Mouse (Mus musculus): ENCODE measurements around the gene Meis2. TPM values are rescaled to one million over a fixed set of nuclear protein-coding genes. Genes with fewer than 3 reads are reported as not detected.

The Meis2 gene
- polyA plus RNA-seq, 1 experiment from 2014 or later: 62.7 TPM

- no peak for DNase-seq (ENCODE audit: low spot score)
- Histone ChIP-seq H3K9me3 (no peaks in the 10 kb centered on the region), H3K4me1 (peaks cover 28% of the 10 kb centered on the region), H3K4me3 (no peak overlapping the region), H3K27ac (no peak overlapping the region), H3K36me3 (peaks cover 4% of the 10 kb centered on the region), H3K27me3 (ENCODE audit: insufficient read depth, poor library complexity, severe bottlenecking) (no peaks in the 10 kb centered on the region)
- WGBS: 30% methylated on average over 7 of the region's 7 CpGs
These were observed 152.6 kb downstream of the Meis2 start for GRCm38 (mm10) chr2:115912948-115913529.

- 86% methylated on average over 17 of the region's 17 CpGs for WGBS
- no peaks in the 10 kb centered on the region for H3K9me3 ChIP-seq
- H3K4me3 ChIP-seq: no peak overlapping the region
- no peak for DNase-seq (ENCODE audit: low spot score)
- no peak overlapping the region for H3K27ac ChIP-seq
- H3K36me3 ChIP-seq: no peaks in the 10 kb centered on the region
- H3K27me3 ChIP-seq (ENCODE audit: insufficient read depth, poor library complexity, severe bottlenecking): no peaks in the 10 kb centered on the region
- peaks cover 28% of the 10 kb centered on the region for H3K4me1 ChIP-seq
These were observed 153.6 kb downstream of the Meis2 start for GRCm38 (mm10) chr2:115911913-115912642.

DNA sequence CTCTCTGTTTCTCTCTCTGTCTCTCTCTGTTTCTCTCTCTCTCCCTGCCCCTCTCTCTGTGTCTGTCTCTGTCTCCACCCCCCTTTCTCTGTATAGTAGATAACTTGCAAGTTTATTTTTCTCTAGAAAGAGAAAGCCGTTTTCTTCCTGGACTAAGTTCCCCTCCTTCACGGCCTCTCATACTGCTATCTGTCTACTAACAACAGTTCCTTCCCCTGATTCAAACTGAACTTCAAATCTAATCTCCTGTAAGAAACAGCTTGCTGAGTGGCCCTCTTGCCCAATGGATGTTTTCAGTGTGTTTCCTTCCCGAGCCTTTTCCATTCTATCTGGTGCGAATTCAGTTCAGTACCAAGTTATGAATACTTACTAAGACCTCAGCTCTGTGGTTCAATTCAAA lies 155.4 kb downstream of the Meis2 start:
- no peak overlapping the region for H3K4me3 ChIP-seq
- no peak overlapping the region for H3K27ac ChIP-seq
- H3K27me3 ChIP-seq (ENCODE audit: insufficient read depth, poor library complexity, severe bottlenecking): no peaks in the 10 kb centered on the region
- H3K36me3 ChIP-seq: peaks cover 7% of the 10 kb centered on the region; the same call in 1 of the 2 replicates
- no peak for DNase-seq (ENCODE audit: low spot score)
- H3K9me3 ChIP-seq: no peaks in the 10 kb centered on the region
- H3K4me1 ChIP-seq: peaks cover 20% of the 10 kb centered on the region
- 27% methylated on average over 4 of the region's 4 CpGs for WGBS

DNA sequence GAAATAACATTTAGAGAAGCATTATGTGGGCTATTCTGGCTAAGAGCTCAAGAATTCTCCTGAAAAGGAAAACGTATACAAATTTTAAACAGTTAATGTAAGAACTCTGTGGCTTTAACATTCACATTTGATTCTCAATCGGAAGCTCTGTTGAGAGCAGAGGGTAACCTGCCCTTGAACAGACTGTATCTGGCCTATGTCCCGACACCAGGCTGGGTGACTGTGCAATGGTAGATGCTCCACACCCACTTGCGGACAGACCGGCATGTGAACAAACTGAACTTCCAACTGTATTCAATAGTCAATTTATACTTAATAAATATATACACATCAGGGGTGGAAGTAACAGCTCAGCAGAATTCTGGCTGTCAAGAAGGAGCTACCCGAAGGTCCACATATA lies 164.6 kb downstream of the Meis2 start:
- Histone ChIP-seq H3K27me3 (ENCODE audit: insufficient read depth, poor library complexity, severe bottlenecking) (no peaks in the 10 kb centered on the region), H3K9me3 (no peaks in the 10 kb centered on the region), H3K4me1 (peaks cover 19% of the 10 kb centered on the region), H3K36me3 (peaks cover 13% of the 10 kb centered on the region; the same call in 1 of the 2 replicates), H3K4me3 (no peak overlapping the region), H3K27ac (peak overlapping the region; percentile 44)
- no peak for DNase-seq (ENCODE audit: low spot score)
- 68% methylated on average over 6 of the region's 6 CpGs for WGBS

DNA sequence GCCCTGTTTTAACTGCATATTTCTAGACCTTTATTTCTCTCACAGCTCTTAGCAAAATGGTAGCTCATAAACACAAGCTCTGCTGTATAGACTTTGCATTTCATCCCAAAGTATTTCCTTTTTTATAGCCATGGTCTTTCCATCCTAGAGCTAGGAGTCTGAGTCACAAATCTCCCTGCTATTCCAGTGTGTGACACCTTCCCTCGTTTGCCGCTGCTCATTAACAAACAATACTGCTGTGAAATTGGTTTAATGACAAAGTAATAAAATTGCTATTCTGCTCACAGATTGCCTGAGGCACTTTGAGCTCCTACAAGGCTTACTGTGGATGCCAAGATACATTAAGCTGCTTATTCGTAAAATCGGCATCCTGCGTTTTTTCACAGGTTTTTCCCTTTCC lies 168.1 kb downstream of the Meis2 start:
- DNase-seq (ENCODE audit: low spot score): no peak
- Histone ChIP-seq H3K27me3 (ENCODE audit: insufficient read depth, poor library complexity, severe bottlenecking) (no peaks in the 10 kb centered on the region), H3K27ac (no peak overlapping the region), H3K36me3 (0 out of 2 replicates have a peak, but pooled peaks cover 5% of the 10 kb centered on the region), H3K9me3 (no peaks in the 10 kb centered on the region), H3K4me1 (peaks cover 42% of the 10 kb centered on the region), H3K4me3 (no peak overlapping the region)
- 82% methylated on average over 5 of the region's 5 CpGs for WGBS

DNA sequence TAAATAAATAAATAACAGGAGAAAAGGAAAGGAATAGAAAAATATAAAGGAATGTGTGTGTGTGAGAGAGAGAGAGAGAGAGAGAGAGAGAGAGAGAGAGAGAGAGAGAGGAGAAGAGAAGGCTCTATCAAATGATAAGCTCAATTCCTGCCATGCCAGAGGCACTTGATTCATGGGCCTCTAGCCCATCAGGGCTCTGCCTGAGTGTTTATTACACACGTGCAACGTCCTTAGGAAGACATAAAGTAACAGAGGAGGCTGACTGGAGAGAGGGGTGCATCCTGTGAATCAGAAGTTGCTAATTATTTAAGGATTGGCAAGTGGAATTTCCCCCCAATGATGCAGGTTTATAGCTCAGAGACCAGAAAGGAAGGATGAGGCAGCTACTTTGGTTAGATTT lies 168.6 kb downstream of the Meis2 start:
- Histone ChIP-seq H3K4me1 (peaks cover 42% of the 10 kb centered on the region), H3K27ac (no peak overlapping the region)

GRCm38 (mm10) chr2:115895717-115896116 lies 169.9 kb downstream of the Meis2 start:
- no peak overlapping the region for H3K4me3 ChIP-seq
- no peaks in the 10 kb centered on the region for H3K27me3 ChIP-seq (ENCODE audit: insufficient read depth, poor library complexity, severe bottlenecking)
- H3K36me3 ChIP-seq: no peaks in the 10 kb centered on the region
- DNase-seq (ENCODE audit: low spot score): no peak
- H3K9me3 ChIP-seq: no peaks in the 10 kb centered on the region
- peaks cover 38% of the 10 kb centered on the region for H3K4me1 ChIP-seq
- WGBS: 83% methylated on average over 3 of the region's 3 CpGs
- no peak overlapping the region for H3K27ac ChIP-seq

More for the DNA sequence above, 168.6 kb downstream of the Meis2 start:
- Histone ChIP-seq H3K9me3 (no peaks in the 10 kb centered on the region), H3K36me3 (0 out of 2 replicates have a peak, but pooled peaks cover 3% of the 10 kb centered on the region), H3K27me3 (ENCODE audit: insufficient read depth, poor library complexity, severe bottlenecking) (no peaks in the 10 kb centered on the region), H3K4me3 (no peak overlapping the region)
- no peak for DNase-seq (ENCODE audit: low spot score)
- 44% methylated on average over 2 of the region's 2 CpGs for WGBS

GRCm38 (mm10) chr2:115895256-115895655 lies 170.4 kb downstream of the Meis2 start:
- Histone ChIP-seq H3K4me3 (no peak overlapping the region), H3K36me3 (no peaks in the 10 kb centered on the region), H3K27ac (no peak overlapping the region), H3K27me3 (ENCODE audit: insufficient read depth, poor library complexity, severe bottlenecking) (no peaks in the 10 kb centered on the region), H3K9me3 (no peaks in the 10 kb centered on the region), H3K4me1 (peaks cover 33% of the 10 kb centered on the region)
- no peak for DNase-seq (ENCODE audit: low spot score)
- WGBS: 70% methylated on average over 2 of the region's 2 CpGs

GRCm38 (mm10) chr2:115893113-115893512 lies 172.5 kb downstream of the Meis2 start:
- no peaks in the 10 kb centered on the region for H3K27me3 ChIP-seq (ENCODE audit: insufficient read depth, poor library complexity, severe bottlenecking)
- H3K4me1 ChIP-seq: peaks cover 30% of the 10 kb centered on the region
- no peak for DNase-seq (ENCODE audit: low spot score)
- H3K36me3 ChIP-seq: no peaks in the 10 kb centered on the region
- no peaks in the 10 kb centered on the region for H3K9me3 ChIP-seq
- WGBS: 77% methylated on average over 6 of the region's 6 CpGs
- no peak overlapping the region for H3K4me3 ChIP-seq
- no peak overlapping the region for H3K27ac ChIP-seq

DNA sequence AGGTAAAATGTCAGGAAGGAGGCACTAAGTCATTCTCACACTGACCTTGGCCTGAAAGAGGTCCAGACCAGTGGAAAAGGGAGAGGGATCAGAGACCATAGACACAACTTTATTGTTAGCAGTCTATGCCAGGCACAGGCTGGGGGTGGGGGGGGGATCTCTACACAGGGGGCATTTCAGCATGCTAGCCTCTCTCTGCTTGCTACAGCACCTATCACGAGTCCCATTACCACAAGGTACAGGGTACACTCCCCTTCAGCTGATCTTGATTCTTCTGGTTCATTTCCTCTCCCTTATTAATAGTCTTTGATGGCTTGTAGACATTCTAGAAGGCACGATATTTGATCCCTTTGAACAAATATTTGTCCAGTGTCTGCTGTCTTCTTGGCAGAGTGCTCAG lies 174.9 kb downstream of the Meis2 start:
- Histone ChIP-seq H3K4me1 (peaks cover 32% of the 10 kb centered on the region), H3K27me3 (ENCODE audit: insufficient read depth, poor library complexity, severe bottlenecking) (no peaks in the 10 kb centered on the region), H3K4me3 (no peak overlapping the region), H3K27ac (no peak overlapping the region), H3K9me3 (no peaks in the 10 kb centered on the region), H3K36me3 (peaks cover 8% of the 10 kb centered on the region; the same call in 1 of the 2 replicates)
- WGBS: 65% methylated on average over 2 of the region's 2 CpGs
- no peak for DNase-seq (ENCODE audit: low spot score)

DNA sequence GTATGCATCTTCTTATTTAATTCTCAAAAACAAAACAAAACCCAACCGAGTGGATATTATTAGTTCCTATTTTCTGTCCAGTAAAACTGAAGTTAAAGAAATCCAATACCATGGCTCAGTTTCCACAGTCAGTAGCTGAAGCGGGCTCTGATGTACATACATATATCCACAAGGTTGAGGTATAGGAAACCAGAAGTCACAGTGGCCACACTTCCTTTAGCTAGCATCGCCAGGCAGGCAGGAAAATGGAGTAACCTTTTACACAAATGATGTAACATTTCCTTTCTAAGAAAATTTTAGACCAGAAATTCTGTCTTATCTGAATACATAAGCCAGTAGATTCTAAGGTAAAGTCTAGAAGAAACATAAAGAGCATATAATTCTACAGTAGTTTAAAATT lies 175.6 kb downstream of the Meis2 start:
- H3K27ac ChIP-seq: no peak overlapping the region
- no peak overlapping the region for H3K4me3 ChIP-seq
- H3K27me3 ChIP-seq (ENCODE audit: insufficient read depth, poor library complexity, severe bottlenecking): no peaks in the 10 kb centered on the region
- H3K9me3 ChIP-seq: no peaks in the 10 kb centered on the region
- H3K36me3 ChIP-seq: peaks cover 8% of the 10 kb centered on the region; the same call in 1 of the 2 replicates
- no peak for DNase-seq (ENCODE audit: low spot score)
- H3K4me1 ChIP-seq: peaks cover 25% of the 10 kb centered on the region
- 86% methylated on average over 3 of the region's 3 CpGs for WGBS

- WGBS: 87% methylated on average over 4 of the region's 4 CpGs
- DNase-seq (ENCODE audit: low spot score): no peak
These were observed 176.4 kb downstream of the Meis2 start for GRCm38 (mm10) chr2:115889212-115889611.

DNA sequence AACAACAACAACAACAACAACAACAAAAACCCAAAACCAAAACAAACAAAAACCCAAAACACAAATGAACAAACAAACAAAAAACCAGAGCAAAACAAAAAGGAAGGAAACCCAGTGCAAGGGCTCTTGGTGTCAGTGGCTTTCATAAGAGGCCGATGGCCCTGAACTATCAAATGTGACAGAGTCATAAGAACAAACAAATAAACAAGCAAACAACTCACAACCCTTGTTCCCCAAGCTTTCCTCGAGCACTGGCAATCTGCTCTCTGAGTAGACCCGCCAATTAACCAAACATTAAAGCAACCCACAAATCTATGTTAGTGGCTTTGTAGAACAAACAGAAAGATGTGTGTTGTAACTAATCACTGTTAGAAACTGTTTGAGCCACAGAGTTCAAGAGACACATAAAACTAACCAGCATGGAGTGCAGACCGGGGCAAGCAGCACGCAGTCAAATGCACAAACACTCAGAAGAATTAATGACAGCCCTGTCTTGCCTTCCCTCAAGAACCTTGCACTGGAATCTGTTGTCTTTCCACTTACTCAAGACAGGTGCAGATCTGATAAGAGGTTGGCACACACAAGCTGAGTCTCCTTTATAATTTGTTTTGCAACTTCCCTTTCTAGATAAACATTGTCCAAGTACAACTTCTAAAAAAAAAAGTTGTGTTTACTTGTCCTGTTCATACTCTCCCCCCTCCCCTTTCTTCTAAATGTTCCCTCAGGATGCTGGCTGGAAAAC lies 177.1 kb downstream of the Meis2 start:
- H3K36me3 ChIP-seq: peaks cover 8% of the 10 kb centered on the region; the same call in 1 of the 2 replicates
- peaks cover 23% of the 10 kb centered on the region for H3K4me1 ChIP-seq
- 77% methylated on average over 5 of the region's 5 CpGs for WGBS
- H3K27ac ChIP-seq: no peak overlapping the region
- no peaks in the 10 kb centered on the region for H3K27me3 ChIP-seq (ENCODE audit: insufficient read depth, poor library complexity, severe bottlenecking)
- no peak for DNase-seq (ENCODE audit: low spot score)
- H3K9me3 ChIP-seq: no peaks in the 10 kb centered on the region
- no peak overlapping the region for H3K4me3 ChIP-seq

More at GRCm38 (mm10) chr2:115889212-115889611, 176.4 kb downstream of the Meis2 start:
- H3K4me3 ChIP-seq: no peak overlapping the region
- peaks cover 8% of the 10 kb centered on the region; the same call in 1 of the 2 replicates for H3K36me3 ChIP-seq
- no peaks in the 10 kb centered on the region for H3K9me3 ChIP-seq
- no peak overlapping the region for H3K27ac ChIP-seq
- peaks cover 27% of the 10 kb centered on the region for H3K4me1 ChIP-seq
- H3K27me3 ChIP-seq (ENCODE audit: insufficient read depth, poor library complexity, severe bottlenecking): no peaks in the 10 kb centered on the region
